Mouse (Mus musculus) midbrain, embryonic 13.5 days (tissue): Measurements from ENCODE around the gene Vdac1. TPM values are rescaled to one million over a fixed set of nuclear protein-coding genes. Genes with fewer than 3 reads are reported as not detected.
"Not testable (repeated sequence)": the region's sequence is repeated elsewhere in the genome, so short reads cannot be mapped to it uniquely, and the experiment has no call there.

Source experiments
- ATAC-seq: fragments of 200-750 bp; cut with Nextera tagmentation; 2 replicates; pipeline ENCODE4 v1.8.0; 2017; ENCODE audit warnings: mild to moderate bottlenecking, moderate TSS enrichment, moderate library complexity
- H3K27ac ChIP-seq: fragments of 300-500 bp; sonication (generic); 2 replicates; pipeline ENCODE4 v1.5.1; 2015; ENCODE audit warnings: inconsistent platforms, mild to moderate bottlenecking, moderate library complexity
- H3K27me3 ChIP-seq: fragments of 300-500 bp; sonication (generic); 2 replicates; pipeline ENCODE4 v1.6.1; 2015; ENCODE audit warnings: mild to moderate bottlenecking, inconsistent platforms
- H3K36me3 ChIP-seq: fragments of 300-500 bp; sonication (generic); 2 replicates; pipeline ENCODE4 v1.6.1; 2015; ENCODE audit warnings: mild to moderate bottlenecking, inconsistent platforms
- H3K4me1 ChIP-seq: fragments of 300-500 bp; sonication (generic); replicated peaks from 2 replicates; pipeline ENCODE4 v1.6.1; 2015; ENCODE audit warnings: inconsistent platforms
- H3K4me2 ChIP-seq: fragments of 300-500 bp; sonication (generic); replicated peaks from 2 replicates; pipeline ENCODE4 v1.6.1; 2015; ENCODE audit warnings: moderate library complexity, mild to moderate bottlenecking, inconsistent platforms
- H3K4me3 ChIP-seq: fragments of 300-500 bp; sonication (generic); replicated peaks from 2 replicates; pipeline ENCODE4 v1.5.1; 2015; ENCODE audit warnings: mild to moderate bottlenecking, inconsistent platforms
- H3K9ac ChIP-seq: fragments of 300-500 bp; sonication (generic); replicated peaks from 2 replicates; pipeline ENCODE4 v1.6.1; 2015; ENCODE audit warnings: mild to moderate bottlenecking, inconsistent platforms
- H3K9me3 ChIP-seq: fragments of 300-500 bp; sonication (generic); 2 replicates; pipeline ENCODE4 v1.6.1; 2016; ENCODE audit warnings: mild to moderate bottlenecking, inconsistent platforms
- WGBS: fragments of 180-500 bp; shearing (Covaris S2); methylation state at CpG from one replicate; pipeline ENCODE4 v1.1.7; 2015; 5-methylcytosine and 5-hydroxymethylcytosine counted together
- polyA plus RNA-seq: library from polyadenylated mRNA; unstranded; fragments of >200 nt; fragmentation: Nextera tagmentation; extraction: Ambion mirVana; gene quantifications from 2 replicates; pipeline ENCODE4 v1.2.1, GENCODE M21; 2015

Vdac1 gene
- polyA plus RNA-seq, 1 experiment from 2014 or later = 278 TPM

DNA sequence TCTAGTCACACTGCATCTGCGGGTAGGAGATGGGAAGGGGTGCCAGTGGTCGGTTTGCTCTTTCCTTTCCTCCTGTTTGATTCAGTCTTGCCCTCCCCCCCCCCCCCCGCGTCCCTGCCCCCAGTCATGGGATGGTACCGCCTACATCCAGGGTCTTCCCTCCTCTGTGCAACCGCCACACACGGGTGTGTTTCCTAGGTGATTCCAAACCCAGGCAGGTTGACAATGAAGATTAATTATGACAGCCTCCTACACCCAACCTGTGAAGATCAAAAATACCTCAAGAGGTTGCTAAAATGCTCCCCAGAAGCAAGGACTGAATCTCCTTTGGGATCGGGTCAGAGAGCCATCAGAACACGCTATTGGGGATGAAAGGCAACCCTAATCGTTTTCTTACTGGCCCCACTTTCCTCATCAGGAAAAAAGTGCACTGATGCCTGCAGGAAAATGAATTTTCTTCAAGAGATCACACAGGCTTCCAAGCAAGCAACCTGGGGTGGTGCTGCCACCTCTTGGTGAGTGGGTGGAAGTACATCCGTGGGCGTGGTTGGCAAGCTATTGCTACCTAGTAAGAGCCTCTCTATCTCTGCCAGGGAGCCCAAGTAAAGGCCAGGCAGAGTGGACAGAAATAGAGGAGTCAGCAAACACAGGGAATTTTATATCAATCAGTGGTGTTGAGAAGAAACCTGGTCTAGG lies 14.6 kb upstream of the Vdac1 start:
- no peak for ATAC-seq
- Histone ChIP-seq H3K9ac (no peak overlapping the region; the same call in 1 of the 2 replicates), H3K9me3 (no peaks in the 10 kb centered on the region), H3K27me3 (no peaks in the 10 kb centered on the region), H3K4me1 (peaks cover 5% of the 10 kb centered on the region; the same call in 1 of the 2 replicates), H3K27ac (no peak overlapping the region), H3K4me2 (peak overlapping the region; percentile 42), H3K36me3 (no peaks in the 10 kb centered on the region), H3K4me3 (peak overlapping the region; percentile 20)
- WGBS = 21% methylated on average over 11 of the region's 12 CpGs

DNA sequence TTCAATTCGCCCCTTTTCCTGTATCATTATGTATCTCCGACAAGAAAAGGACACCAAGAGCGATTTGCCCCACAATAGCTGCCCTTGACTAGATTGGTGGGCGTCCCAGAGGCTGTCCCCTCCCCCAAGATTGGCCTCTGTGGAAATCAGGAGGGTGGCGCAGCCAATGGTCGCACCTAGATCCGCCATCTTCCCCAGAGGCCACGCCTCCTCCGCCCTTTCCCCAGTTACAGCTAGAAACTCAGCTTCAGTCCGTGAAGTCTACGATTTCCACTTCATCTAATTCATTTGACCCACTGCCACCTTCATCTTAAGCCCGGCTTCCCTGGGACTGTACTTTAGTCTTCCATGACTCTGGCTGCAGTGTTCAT lies 14.0 kb upstream of the Vdac1 start:
- H3K9ac ChIP-seq = no peak overlapping the region; the same call in 1 of the 2 replicates
- no peak overlapping the region for H3K27ac ChIP-seq
- H3K4me1 ChIP-seq = peaks cover 3% of the 10 kb centered on the region; the same call in 1 of the 2 replicates
- 8% methylated on average over 12 of the region's 12 CpGs for WGBS
- H3K4me2 ChIP-seq = peak overlapping the region; percentile 42
- no peaks in the 10 kb centered on the region for H3K36me3 ChIP-seq
- H3K4me3 ChIP-seq = peak overlapping the region; percentile 20
- H3K9me3 ChIP-seq = no peaks in the 10 kb centered on the region
- H3K27me3 ChIP-seq = no peaks in the 10 kb centered on the region
- peak; percentile 62; the same call in 1 of the 2 replicates for ATAC-seq

DNA sequence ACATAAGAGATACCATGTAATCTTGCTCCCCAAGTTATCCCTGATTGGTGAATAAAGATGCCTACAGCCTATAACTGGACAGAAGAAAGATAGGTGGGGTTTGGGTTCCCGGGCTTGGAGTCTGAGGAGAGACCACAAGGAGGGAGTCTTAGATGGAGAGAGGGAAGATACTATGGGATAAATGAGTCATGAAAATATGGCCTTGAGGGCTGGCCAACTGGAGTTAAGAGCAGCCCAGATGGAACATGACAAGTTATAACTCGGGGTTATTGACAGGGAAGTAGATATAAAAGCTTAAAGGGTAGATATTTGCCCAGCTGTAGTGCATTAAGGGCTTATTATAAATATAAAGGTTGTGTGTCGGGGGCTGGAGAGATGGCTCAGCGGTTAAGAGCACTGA lies 12.5 kb upstream of the Vdac1 start:
- 86% methylated on average over 4 of the region's 4 CpGs for WGBS
- Histone ChIP-seq H3K27me3 (no peaks in the 10 kb centered on the region), H3K9ac (no peak overlapping the region), H3K36me3 (no peaks in the 10 kb centered on the region), H3K4me2 (no peak overlapping the region), H3K4me1 (peaks cover 3% of the 10 kb centered on the region; the same call in 1 of the 2 replicates), H3K27ac (no peak overlapping the region), H3K9me3 (no peaks in the 10 kb centered on the region), H3K4me3 (no peak overlapping the region)
- ATAC-seq = no peak

DNA sequence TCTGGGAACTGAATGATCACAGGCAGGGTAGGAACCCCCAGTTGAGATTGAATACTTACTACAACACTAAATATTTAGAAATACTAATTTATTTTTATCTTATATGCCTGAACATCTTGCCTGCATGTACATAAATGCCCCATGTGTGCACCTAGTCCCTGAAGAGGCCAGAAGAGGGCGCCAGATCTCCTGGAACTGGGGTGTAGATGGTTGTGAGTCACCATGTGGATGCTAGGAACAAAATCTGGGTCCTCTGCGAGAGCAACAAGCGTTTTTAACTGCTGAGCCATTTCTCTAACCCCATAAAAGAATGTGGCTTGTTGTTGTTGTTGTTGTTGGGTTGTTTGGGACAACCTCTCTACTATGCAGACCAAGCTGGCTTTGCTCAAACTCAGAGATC lies 11.9 kb upstream of the Vdac1 start:
- Histone ChIP-seq H3K4me3 (no peak overlapping the region), H3K27ac (no peak overlapping the region), H3K4me2 (no peak overlapping the region), H3K9ac (no peak overlapping the region), H3K4me1 (peaks cover 3% of the 10 kb centered on the region; the same call in 1 of the 2 replicates), H3K9me3 (no peaks in the 10 kb centered on the region), H3K27me3 (no peaks in the 10 kb centered on the region), H3K36me3 (no peaks in the 10 kb centered on the region)
- WGBS = 69% methylated on average over 3 of the region's 3 CpGs
- no peak for ATAC-seq

DNA sequence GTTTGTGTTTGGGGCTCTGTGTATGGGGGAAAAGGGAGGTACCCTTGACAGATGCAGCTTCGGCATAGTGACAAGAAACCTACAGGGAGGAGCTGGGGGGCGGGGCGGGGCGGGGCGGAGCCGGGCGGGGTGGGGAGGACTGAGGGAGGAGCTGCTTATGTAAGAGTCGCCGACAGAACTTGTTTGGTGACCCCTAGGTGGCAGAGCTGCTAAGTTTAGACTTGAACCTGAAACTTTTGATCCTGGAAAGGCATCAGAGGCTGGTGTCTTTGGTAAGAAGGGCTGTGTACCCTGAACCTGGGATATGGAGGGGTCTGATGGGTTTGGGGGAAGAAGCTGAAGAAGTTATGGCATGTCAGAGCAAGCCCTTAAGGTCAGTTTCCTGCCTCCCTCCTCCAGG lies 9.7 kb upstream of the Vdac1 start:
- H3K27ac ChIP-seq = no peak overlapping the region
- 0 out of 2 replicates have a peak, but pooled peaks cover 3% of the 10 kb centered on the region for H3K9me3 ChIP-seq
- ATAC-seq = no peak
- H3K4me3 ChIP-seq = no peak overlapping the region
- H3K4me2 ChIP-seq = no peak overlapping the region
- H3K27me3 ChIP-seq = no peaks in the 10 kb centered on the region
- WGBS = 2% methylated on average over 9 of the region's 9 CpGs
- peaks cover 3% of the 10 kb centered on the region; the same call in 1 of the 2 replicates for H3K4me1 ChIP-seq
- no peaks in the 10 kb centered on the region for H3K36me3 ChIP-seq
- no peak overlapping the region for H3K9ac ChIP-seq

DNA sequence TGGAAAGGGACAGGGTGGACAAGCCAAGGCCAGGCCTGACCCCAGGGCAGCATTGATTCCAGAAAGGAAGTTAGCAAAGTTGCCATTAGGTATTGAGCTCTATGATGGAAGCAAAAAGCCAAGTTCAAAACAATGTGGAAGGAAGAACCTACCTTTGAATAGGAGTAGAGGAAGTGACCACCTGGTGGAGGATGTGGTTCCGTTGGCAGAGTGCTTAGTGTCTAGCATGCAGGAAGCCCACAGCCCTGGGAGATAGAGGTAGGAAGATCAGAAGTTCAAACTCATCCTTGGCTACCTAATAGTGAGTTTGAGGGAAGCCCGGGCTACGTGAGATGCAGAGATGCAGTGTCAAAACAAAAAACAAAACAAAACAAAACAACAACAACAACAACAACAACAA lies 8.4 kb upstream of the Vdac1 start:
- Histone ChIP-seq H3K27me3 (no peaks in the 10 kb centered on the region), H3K9ac (no peak overlapping the region), H3K4me1 (no peaks in the 10 kb centered on the region), H3K4me3 (no peak overlapping the region), H3K36me3 (no peaks in the 10 kb centered on the region), H3K9me3 (0 out of 2 replicates have a peak, but pooled peaks cover 3% of the 10 kb centered on the region), H3K4me2 (no peak overlapping the region), H3K27ac (no peak overlapping the region)
- WGBS = 96% methylated on average over 3 of the region's 3 CpGs
- no peak for ATAC-seq

DNA sequence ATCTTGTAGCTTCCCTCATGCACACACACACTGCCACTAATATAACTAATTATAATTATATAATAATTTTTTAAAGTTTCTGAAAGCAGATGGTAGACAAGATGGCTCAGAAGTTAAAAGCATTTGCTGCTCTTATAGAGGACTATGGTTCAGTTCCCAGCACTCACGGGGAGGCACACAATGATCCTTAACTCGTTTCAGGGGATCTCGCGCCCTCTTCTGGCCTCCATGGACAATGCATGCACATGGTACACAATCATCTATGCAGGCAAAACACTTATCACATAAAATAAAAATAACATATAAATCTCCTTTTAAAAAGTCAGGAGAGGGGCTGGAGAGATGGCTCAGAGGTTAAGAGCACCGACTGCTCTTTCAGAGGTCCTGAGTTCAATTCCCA lies 6.0 kb upstream of the Vdac1 start:
- Histone ChIP-seq H3K9me3 (0 out of 2 replicates have a peak, but pooled peaks cover 3% of the 10 kb centered on the region), H3K36me3 (no peaks in the 10 kb centered on the region)

DNA sequence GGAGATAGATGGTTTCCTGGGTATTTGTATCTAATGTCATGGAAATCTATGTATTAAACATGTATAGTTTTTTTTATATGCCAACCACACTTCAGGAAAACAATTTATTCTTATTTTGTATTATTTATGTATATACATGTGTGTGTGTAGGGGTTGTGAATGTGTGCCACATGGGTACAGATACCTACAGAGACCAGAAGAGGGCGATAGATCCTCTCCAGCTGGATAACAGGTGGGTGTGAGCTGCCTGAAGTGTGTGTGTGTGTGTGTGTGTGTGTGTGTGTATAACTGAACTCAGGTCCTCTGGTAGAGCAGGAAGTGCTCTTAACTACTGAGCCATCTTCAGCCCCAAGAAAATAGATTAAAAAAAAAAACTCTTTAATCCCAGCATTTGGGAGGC lies 5.1 kb upstream of the Vdac1 start:
- no peak overlapping the region for H3K4me2 ChIP-seq
- H3K36me3 ChIP-seq = no peaks in the 10 kb centered on the region
- H3K9ac ChIP-seq = no peak overlapping the region
- H3K27ac ChIP-seq = no peak overlapping the region
- peaks cover 8% of the 10 kb centered on the region for H3K4me1 ChIP-seq
- H3K9me3 ChIP-seq = 0 out of 2 replicates have a peak, but pooled peaks cover 3% of the 10 kb centered on the region
- H3K4me3 ChIP-seq = no peak overlapping the region
- ATAC-seq = no peak
- H3K27me3 ChIP-seq = 0 out of 2 replicates have a peak, but pooled peaks cover 5% of the 10 kb centered on the region
- 76% methylated on average over 1 of the region's 1 CpGs for WGBS

More for the DNA sequence above, 6.0 kb upstream of the Vdac1 start:
- Histone ChIP-seq H3K4me3 (no peak overlapping the region), H3K4me2 (no peak overlapping the region), H3K27ac (no peak overlapping the region), H3K9ac (no peak overlapping the region), H3K27me3 (0 out of 2 replicates have a peak, but pooled peaks cover 5% of the 10 kb centered on the region), H3K4me1 (peaks cover under 1% of the 10 kb centered on the region; the same call in 1 of the 2 replicates)
- ATAC-seq = no peak
- WGBS = 84% methylated on average over 5 of the region's 5 CpGs

DNA sequence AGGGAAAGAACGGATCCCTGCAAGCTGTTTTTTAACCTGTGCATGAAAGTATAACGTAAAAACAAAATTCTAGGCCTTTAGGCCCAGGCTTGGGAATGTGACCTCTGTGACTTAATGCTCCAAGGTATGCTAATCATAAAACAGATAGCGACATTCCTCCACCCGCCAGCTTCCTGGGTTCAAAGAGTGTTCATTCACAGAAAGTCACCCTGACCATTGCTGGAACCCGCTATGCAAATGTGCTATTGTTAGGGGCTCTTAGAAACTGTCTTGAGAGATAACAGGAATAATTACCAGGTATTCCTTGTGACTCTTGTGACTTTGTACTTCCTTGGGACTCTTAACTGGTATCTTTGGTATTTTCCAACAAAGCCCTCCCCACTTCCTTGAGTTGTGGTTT lies 3.6 kb upstream of the Vdac1 start:
- H3K27ac ChIP-seq, H3K9ac ChIP-seq, H3K4me2 ChIP-seq, H3K36me3 ChIP-seq, H3K27me3 ChIP-seq, H3K9me3 ChIP-seq, ATAC-seq, H3K4me3 ChIP-seq: not testable (repeated sequence)
- 94% methylated on average over 5 of the region's 5 CpGs for WGBS
- H3K4me1 ChIP-seq = peaks cover 14% of the 10 kb centered on the region

DNA sequence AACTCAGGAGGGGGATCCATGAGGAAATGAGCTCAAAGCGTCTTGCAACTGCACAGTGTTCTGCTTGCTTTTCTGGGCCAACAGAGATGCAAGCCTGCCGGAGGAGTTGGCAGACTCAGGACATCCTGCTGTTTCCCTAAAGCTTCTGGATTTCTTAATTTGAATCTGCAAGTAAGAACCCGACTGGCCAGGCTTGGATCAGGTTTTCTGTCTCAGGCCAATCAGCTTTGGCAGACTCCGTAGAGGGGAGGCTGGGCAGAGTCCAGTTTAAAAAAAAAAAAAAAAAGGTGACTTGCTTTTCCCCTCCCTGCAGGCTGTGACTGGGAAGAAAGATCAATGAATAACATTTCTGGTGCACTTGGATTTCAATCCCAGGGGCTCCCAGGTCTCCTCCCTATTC lies 2.1 kb upstream of the Vdac1 start:
- H3K4me1 ChIP-seq = peaks cover 27% of the 10 kb centered on the region
- ATAC-seq = no peak
- H3K4me2 ChIP-seq = no peak overlapping the region

DNA sequence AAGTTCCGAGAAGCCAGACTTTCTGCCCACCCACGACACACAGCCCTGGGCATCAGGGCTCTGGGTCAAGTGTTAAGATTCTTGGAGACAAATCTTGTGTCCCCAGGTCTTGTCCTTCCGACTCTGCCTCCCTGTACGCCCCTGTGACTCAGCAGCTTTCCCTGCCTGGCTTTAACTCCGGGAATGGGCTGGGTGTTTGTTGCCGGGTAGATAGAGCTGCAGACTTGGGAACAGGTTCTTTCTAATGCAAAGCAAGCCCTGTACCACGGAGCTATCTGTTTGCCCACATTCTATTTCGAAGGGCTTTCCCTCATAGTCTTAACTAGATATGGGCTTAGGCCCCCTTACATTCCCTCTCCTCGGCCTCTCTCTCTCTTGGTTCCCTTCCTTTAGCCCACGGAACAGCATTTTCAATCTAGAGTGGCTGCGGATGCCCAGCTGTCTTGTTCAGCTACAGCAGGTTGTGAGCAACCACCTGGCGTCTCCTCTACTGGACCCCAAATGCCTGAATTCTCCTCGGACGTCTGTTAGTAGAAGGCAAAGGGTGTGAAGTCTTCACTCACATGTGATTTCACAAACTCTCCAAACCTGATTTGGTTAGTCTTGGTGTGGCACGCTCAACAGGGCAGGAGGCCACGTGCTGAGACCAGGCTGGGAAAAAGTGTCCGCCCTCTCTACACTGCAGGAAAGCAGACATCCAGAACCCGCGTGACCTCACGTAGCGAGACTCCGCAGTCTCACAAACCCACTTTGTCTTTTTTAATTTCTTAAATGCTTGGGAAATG lies 782 bp upstream of the Vdac1 start:
- Histone ChIP-seq H3K4me1 (peaks cover 41% of the 10 kb centered on the region), H3K9ac (peak overlapping the region; percentile 96), H3K36me3 (no peaks in the 10 kb centered on the region), H3K4me3 (peak overlapping the region; percentile 96), H3K27me3 (0 out of 2 replicates have a peak, but pooled peaks cover 5% of the 10 kb centered on the region), H3K4me2 (peak overlapping the region; percentile 98), H3K27ac (peak overlapping the region; percentile 92), H3K9me3 (no peaks in the 10 kb centered on the region)
- 14% methylated on average over 22 of the region's 22 CpGs for WGBS
- peak; percentile 22; the same call in 1 of the 2 replicates for ATAC-seq

More for the DNA sequence above, 2.1 kb upstream of the Vdac1 start:
- Histone ChIP-seq H3K9me3 (0 out of 2 replicates have a peak, but pooled peaks cover 3% of the 10 kb centered on the region), H3K27me3 (0 out of 2 replicates have a peak, but pooled peaks cover 5% of the 10 kb centered on the region), H3K27ac (no peak overlapping the region), H3K4me3 (no peak overlapping the region), H3K36me3 (no peaks in the 10 kb centered on the region), H3K9ac (no peak overlapping the region)
- WGBS = 44% methylated on average over 4 of the region's 4 CpGs
